Mouse (Mus musculus): Measurements from ENCODE around the gene Slc35a3. TPM values are rescaled to one million over a fixed set of nuclear protein-coding genes. Genes with fewer than 3 reads are reported as not detected.

The Slc35a3 gene
- total and polyA plus RNA-seq, 3 experiments: 19.2 to 20.3 TPM; not detected in 1

DNA sequence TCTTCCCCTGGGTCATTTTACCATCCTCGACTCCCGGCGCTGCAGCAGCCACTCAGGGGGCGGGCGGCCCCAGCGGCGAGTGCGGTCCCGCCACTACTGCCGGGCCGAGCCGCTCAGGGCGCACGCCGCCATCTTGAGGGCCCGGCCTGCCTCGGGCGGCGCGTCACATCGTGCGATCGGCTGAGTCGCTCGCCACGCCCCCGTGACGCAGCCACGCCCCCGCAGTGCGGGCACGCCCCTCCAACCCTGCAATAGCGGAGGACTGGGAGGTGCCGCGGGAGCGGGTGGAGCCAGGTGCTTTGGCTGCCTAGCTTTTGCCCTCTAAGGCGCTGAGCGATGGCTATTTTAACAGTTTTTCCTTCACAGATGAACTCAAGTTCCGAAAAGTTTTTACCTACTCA is 50.2 kb downstream of the Slc35a3 start, which contains the start of gene Mfsd14a (continued):
- TF ChIP-seq NRF1 (IDR thresholded peaks at IDR 0.05; ENCODE audit: insufficient read depth, low read depth, low read length, poor library complexity, severe bottlenecking) (peak; percentile 41; the same call in 1 of the 2 replicates), TCF12 (IDR thresholded peaks at IDR 0.05; ENCODE audit: low read depth, low read length) (peak; percentile 71), GATA1 (IDR thresholded peaks at IDR 0.05; ENCODE audit: low read depth, low read length) (no peak), BHLHE40 (IDR thresholded peaks at IDR 0.05; ENCODE audit: borderline replicate concordance, low read depth, low read length) (no peak), USF1 (IDR thresholded peaks at IDR 0.05; ENCODE audit: low read depth, low read length) (peak; percentile 74), POLR2AphosphoS2 (IDR thresholded peaks at IDR 0.05; ENCODE audit: low read length) (peak; percentile 89; the same call in 1 of the 2 replicates), ETS1 (IDR thresholded peaks at IDR 0.05; ENCODE audit: low read depth, low read length) (no peak), MYC (IDR thresholded peaks at IDR 0.05; ENCODE audit: low read depth, low read length) (no peak), UBTF (IDR thresholded peaks at IDR 0.05; ENCODE audit: borderline replicate concordance, insufficient read depth, low read depth, low read length) (no peak; the same call in 1 of the 2 replicates)

DNA sequence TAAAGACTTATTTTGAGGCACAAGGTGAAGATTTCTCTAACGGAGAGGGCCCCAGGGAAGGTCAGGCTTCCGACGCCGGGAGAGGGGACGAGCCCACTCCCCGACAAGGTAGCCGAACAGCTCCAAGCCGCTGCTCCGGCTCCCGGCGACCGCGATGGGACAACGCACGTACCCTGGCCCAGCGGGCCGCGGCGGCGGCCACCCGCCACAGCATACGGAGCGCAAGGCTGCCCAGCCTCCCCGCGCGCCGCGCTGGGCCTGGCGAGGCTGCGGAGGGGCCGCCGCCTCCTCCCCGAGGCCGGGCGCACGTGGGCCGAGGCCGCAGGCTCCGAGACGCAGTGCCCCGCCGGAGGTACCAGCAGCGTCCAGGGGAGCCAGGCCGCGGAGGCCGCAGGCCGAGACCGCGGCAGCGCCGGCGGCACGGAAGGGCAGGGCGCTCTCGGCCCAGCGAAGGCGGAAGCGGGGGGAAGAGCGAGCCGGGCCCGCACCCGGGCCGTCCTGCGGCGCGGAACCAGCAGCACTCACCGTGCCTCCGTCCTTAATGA is 50.7 kb downstream of the Slc35a3 start:
- Histone ChIP-seq H3K4me3 (ENCODE audit: control insufficient read depth in 1 of 2, insufficient read depth in 1 of 2, low read depth in 2 of 2, low read length in 2 of 2) (peak overlapping the region; percentile 91 to 95), H3K9me3 (replicated peaks; ENCODE audit: insufficient read depth, low read length) (no peaks in the 10 kb centered on the region), H3K36me3 (ENCODE audit: control insufficient read depth in 1 of 2, insufficient read depth in 2 of 2, low read length in 2 of 2) (peaks cover 0 to 25% of the 10 kb centered on the region in 2 experiments; a peak in 3 of 4 replicates), H3K27me3 (ENCODE audit: control insufficient read depth in 1 of 2, insufficient read depth in 2 of 2, low read length in 2 of 2) (no peaks in the 10 kb centered on the region), H3K4me1 (ENCODE audit: control insufficient read depth in 1 of 2, insufficient read depth in 2 of 2, low read length in 2 of 2) (peaks cover 2 to 25% of the 10 kb centered on the region in 2 experiments; a peak in 2 of 4 replicates), H3K9ac (ENCODE audit: control insufficient read depth, low read depth, low read length, poor library complexity, severe bottlenecking) (peak overlapping the region; percentile 96), H3K79me2 (ENCODE audit: control insufficient read depth, insufficient read depth, low read length, poor library complexity) (peaks cover 51% of the 10 kb centered on the region), H3K27ac (ENCODE audit: control insufficient read depth, low read depth, low read length) (peak overlapping the region; percentile 77)
- DNase-seq (ENCODE audit: low read depth, low spot score): no peak
- TF ChIP-seq UBTF (IDR thresholded peaks at IDR 0.05; ENCODE audit: borderline replicate concordance, insufficient read depth, low read depth, low read length) (peak; percentile 62; the same call in 1 of the 2 replicates), MAFK (IDR thresholded peaks at IDR 0.05; ENCODE audit: borderline replicate concordance, low read depth, low read length) (no peak), MXI1 (IDR thresholded peaks at IDR 0.05; ENCODE audit: low read depth, low read length) (peak; percentile 63; the same call in 1 of the 2 replicates), CHD1 (IDR thresholded peaks at IDR 0.05; ENCODE audit: low read depth, low read length) (0 out of 2 replicates have a peak, but pooled peaks have one; percentile 50), SIN3A (IDR thresholded peaks at IDR 0.05; ENCODE audit: low read length) (no peak), MAX (IDR thresholded peaks at IDR 0.05; ENCODE audit: low read length) (peak; percentile 7), CTCF (IDR thresholded peaks at IDR 0.05 in 2 of 3, conservative IDR thresholded peaks at IDR 0.05 in 1 of 3; ENCODE audit: control insufficient read depth in 1 of 3, insufficient read depth in 1 of 3, low read depth in 2 of 3, low read length in 3 of 3, poor library complexity in 1 of 3, severe bottlenecking in 1 of 3) (no peak)

DNA sequence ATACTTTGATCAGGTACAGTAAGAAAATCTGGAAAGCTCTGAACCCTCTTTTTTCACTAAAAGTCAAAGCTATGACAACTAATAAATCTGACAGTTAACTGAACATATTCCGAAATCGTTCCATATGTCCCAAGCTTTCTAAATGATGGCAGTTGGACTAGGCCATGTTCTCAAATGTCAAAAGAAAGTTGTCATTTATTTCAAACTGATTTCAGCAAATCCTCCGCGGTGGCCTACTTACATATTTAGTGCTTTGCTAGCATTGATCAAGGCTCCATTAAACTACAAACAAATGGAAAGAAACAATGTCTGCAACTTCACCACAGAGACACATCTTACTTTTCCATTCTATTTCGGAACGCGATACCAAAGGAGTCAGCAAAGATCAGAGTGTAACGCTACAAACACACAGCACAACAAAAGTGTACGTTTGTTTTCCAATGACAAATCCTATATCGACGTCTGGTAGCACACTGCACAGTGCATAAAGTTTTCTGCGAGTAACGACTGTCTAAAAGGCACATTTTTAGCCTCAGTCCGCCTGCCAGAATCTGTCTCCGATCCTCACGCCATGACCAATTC is 51.3 kb downstream of the Slc35a3 start:
- Histone ChIP-seq H3K79me2 (ENCODE audit: control insufficient read depth, insufficient read depth, low read length, poor library complexity) (peaks cover 56% of the 10 kb centered on the region), H3K36me3 (ENCODE audit: control insufficient read depth in 1 of 2, insufficient read depth in 2 of 2, low read length in 2 of 2) (peaks cover 0 to 27% of the 10 kb centered on the region in 2 experiments; a peak in 3 of 4 replicates), H3K4me3 (ENCODE audit: control insufficient read depth in 1 of 2, insufficient read depth in 1 of 2, low read depth in 2 of 2, low read length in 2 of 2) (peak overlapping the region; percentile 91 to 95), H3K4me1 (ENCODE audit: control insufficient read depth in 1 of 2, insufficient read depth in 2 of 2, low read length in 2 of 2) (peaks cover 2 to 25% of the 10 kb centered on the region in 2 experiments; a peak in 2 of 4 replicates), H3K9ac (ENCODE audit: control insufficient read depth, low read depth, low read length, poor library complexity, severe bottlenecking) (peak overlapping the region; percentile 96), H3K27ac (ENCODE audit: control insufficient read depth, low read depth, low read length) (peak overlapping the region; percentile 77), H3K27me3 (ENCODE audit: control insufficient read depth in 1 of 2, insufficient read depth in 2 of 2, low read length in 2 of 2) (no peaks in the 10 kb centered on the region), H3K9me3 (replicated peaks; ENCODE audit: insufficient read depth, low read length) (no peaks in the 10 kb centered on the region)
- DNase-seq (ENCODE audit: low read depth, low spot score): peak; percentile 61
- TF ChIP-seq ETS1 (IDR thresholded peaks at IDR 0.05; ENCODE audit: low read depth, low read length) (no peak), JUND (IDR thresholded peaks at IDR 0.05; ENCODE audit: low read depth, low read length) (no peak), ZC3H11A (IDR thresholded peaks at IDR 0.05; ENCODE audit: low read depth, low read length) (no peak), KAT2A (conservative IDR thresholded peaks at IDR 0.05; ENCODE audit: low read depth, low read length) (no peak), POLR2AphosphoS2 (IDR thresholded peaks at IDR 0.05; ENCODE audit: low read length) (no peak), MAX (IDR thresholded peaks at IDR 0.05; ENCODE audit: low read length) (no peak; the same call in 1 of the 2 replicates), UBTF (IDR thresholded peaks at IDR 0.05; ENCODE audit: borderline replicate concordance, insufficient read depth, low read depth, low read length) (no peak), BHLHE40 (IDR thresholded peaks at IDR 0.05; ENCODE audit: borderline replicate concordance, low read depth, low read length) (no peak), E2F4 (IDR thresholded peaks at IDR 0.05; ENCODE audit: borderline replicate concordance, low read depth, low read length) (no peak), RCOR1 (IDR thresholded peaks at IDR 0.05; ENCODE audit: low read depth, low read length) (no peak), TBP (IDR thresholded peaks at IDR 0.05; ENCODE audit: low read depth, low read length) (0 out of 2 replicates have a peak, but pooled peaks have one; percentile 45), CHD2 (IDR thresholded peaks at IDR 0.05; ENCODE audit: low read length) (no peak), ELF1 (IDR thresholded peaks at IDR 0.05; ENCODE audit: low read depth, low read length) (no peak), SIN3A (IDR thresholded peaks at IDR 0.05; ENCODE audit: low read length) (peak; percentile 72; the same call in 1 of the 2 replicates), HCFC1 (IDR thresholded peaks at IDR 0.05; ENCODE audit: low read depth, low read length) (0 out of 2 replicates have a peak, but pooled peaks have one; percentile 5), MEF2A (IDR thresholded peaks at IDR 0.05; ENCODE audit: extremely low read depth, insufficient replicate concordance, low read depth, low read length, poor library complexity, severe bottlenecking) (no peak), POLR2A (IDR thresholded peaks at IDR 0.05; ENCODE audit: control insufficient read depth in 1 of 2, insufficient read depth in 1 of 2, low read depth in 1 of 2, low read length in 2 of 2, poor library complexity in 1 of 2) (no peak)
